Mouse (Mus musculus) limb, embryonic 14.5 days (tissue): ENCODE measurements around the gene Gfy. TPM values are rescaled to one million over a fixed set of nuclear protein-coding genes. Genes with fewer than 3 reads are reported as not detected.

ENCODE experiments used
- ATAC-seq: fragments of 200-750 bp; cut with Nextera tagmentation; 2 replicates; pipeline ENCODE4 v1.8.0; 2017; ENCODE audit warnings: low read depth, moderate number of reproducible peaks, moderate TSS enrichment; ENCODE audit not compliant: low FRiP score
- DNase-seq: peaks from one replicate; pipeline ENCODE4 v3.0.0-alpha.2; 2015; ENCODE audit warnings: low spot score
- H3K27ac ChIP-seq: fragments of 300-500 bp; sonication (generic); replicated peaks from 2 replicates; pipeline ENCODE4 v1.5.1; 2014; ENCODE audit warnings: low read depth, mild to moderate bottlenecking, low read length, moderate library complexity, mixed read lengths
- H3K27me3 ChIP-seq: fragments of 300-500 bp; sonication (generic); 2 replicates; pipeline ENCODE4 v1.6.1; 2014; ENCODE audit warnings: low read length, mixed read lengths; ENCODE audit not compliant: control insufficient read depth, insufficient read depth
- H3K36me3 ChIP-seq: fragments of 300-500 bp; sonication (generic); 2 replicates; pipeline ENCODE4 v1.6.1; 2014; ENCODE audit warnings: mild to moderate bottlenecking, low read length, moderate library complexity, mixed read lengths; ENCODE audit not compliant: control insufficient read depth, insufficient read depth
- H3K4me1 ChIP-seq: fragments of 300-500 bp; sonication (generic); 2 replicates; pipeline ENCODE4 v1.6.1; 2014; ENCODE audit warnings: antibody characterized with exemption, low read length, mixed read lengths; ENCODE audit not compliant: control insufficient read depth, insufficient read depth
- H3K4me2 ChIP-seq: fragments of 300-500 bp; sonication (generic); replicated peaks from 2 replicates; pipeline ENCODE4 v1.6.1; 2014; ENCODE audit warnings: low read depth, mild to moderate bottlenecking, low read length, moderate library complexity; ENCODE audit not compliant: severe bottlenecking
- H3K4me3 ChIP-seq: fragments of 300-500 bp; sonication (generic); replicated peaks from 2 replicates; pipeline ENCODE4 v1.5.1; 2014; ENCODE audit warnings: low read length
- H3K9ac ChIP-seq: fragments of 300-500 bp; sonication (generic); 2 replicates; pipeline ENCODE4 v1.6.1; 2014; ENCODE audit warnings: mild to moderate bottlenecking, low read depth, low read length, moderate library complexity; ENCODE audit not compliant: severe bottlenecking
- H3K9me3 ChIP-seq: fragments of 300-500 bp; sonication (generic); 2 replicates; pipeline ENCODE4 v1.6.1; 2016; ENCODE audit warnings: low read length; ENCODE audit not compliant: control insufficient read depth
- POLR2A ChIP-seq: fragments of 200-500 bp; IDR thresholded peaks from 2 replicates; pipeline ENCODE4 v1.8.0; 2012; ENCODE audit warnings: inconsistent platforms, mild to moderate bottlenecking, moderate library complexity, borderline replicate concordance; ENCODE audit not compliant: insufficient read depth, insufficient read length; ENCODE audit errors: extremely low read depth
- WGBS: fragments of 180-500 bp; shearing (Covaris S2); extraction: QIAGEN DNeasy Blood & Tissue Kit; methylation state at CpG from one replicate; pipeline ENCODE4 v1.1.7; 2014; 5-methylcytosine and 5-hydroxymethylcytosine counted together
- polyA plus RNA-seq, 2 experiments: library from polyadenylated mRNA; depleted of rRNA in 1 of 2; stranded (reverse) in 1 of 2; unstranded in 1 of 2; fragments of >200 nt; fragmentation: Nextera tagmentation in 1 of 2; extraction: Ambion mirVana in 1 of 2; gene quantifications; 2 replicates each; pipeline versions ENCODE4 v1.2.1 to v1.2.3; 2012 to 2014

Gfy gene
- polyA plus RNA-seq, 2 experiments = 0.09 TPM; not detected in 1

- H3K4me3 ChIP-seq = no peak within 1 kb of the TSS
These were observed 1.6 kb upstream of the Gfy start, which contains the start of gene Pth2 for GRCm38 (mm10) chr7:45180896-45181477. TSS of gene Pth2 (plus strand) at chr7:45180995.

GRCm38 (mm10) chr7:45178550-45178949, 819 bp downstream of the Gfy start:
- no peaks in the 10 kb centered on the region for H3K9me3 ChIP-seq
- no peak overlapping the region for H3K27ac ChIP-seq
- ATAC-seq = no peak
- H3K4me1 ChIP-seq = no peaks in the 10 kb centered on the region
- H3K36me3 ChIP-seq = no peaks in the 10 kb centered on the region
- TF ChIP-seq POLR2A = no peak
- DNase-seq = no peak
- H3K9ac ChIP-seq = no peak overlapping the region
- peaks cover 96% of the 10 kb centered on the region for H3K27me3 ChIP-seq
- 23% methylated on average over 7 of the region's 7 CpGs for WGBS
- H3K4me2 ChIP-seq = no peak overlapping the region
- no peak overlapping the region for H3K4me3 ChIP-seq

More at GRCm38 (mm10) chr7:45180896-45181477, 1.6 kb upstream of the Gfy start, which contains the start of gene Pth2:
- 10% methylated on average over 18 of the region's 20 CpGs for WGBS
- ATAC-seq (no peak), DNase-seq (no peak)
- Histone ChIP-seq H3K36me3 (no peaks in the 10 kb centered on the region), H3K4me2 (0 out of 2 replicates have a peak within 1 kb of the TSS, but pooled peaks have one; percentile 3), H3K9me3 (no peaks in the 10 kb centered on the region), H3K27ac (no peak within 1 kb of the TSS), H3K9ac (no peak within 1 kb of the TSS), H3K4me1 (no peaks in the 10 kb centered on the region), H3K27me3 (peaks cover 80% of the 10 kb centered on the region)
- TF ChIP-seq POLR2A = no peak

GRCm38 (mm10) chr7:45176356-45176755, 3.0 kb downstream of the Gfy start:
- ATAC-seq = no peak
- Histone ChIP-seq H3K27ac (no peak overlapping the region), H3K9ac (0 out of 2 replicates have a peak overlapping the region, but pooled peaks have one; percentile 7), H3K27me3 (peaks cover 74% of the 10 kb centered on the region), H3K4me2 (peak overlapping the region; percentile 35), H3K4me1 (no peaks in the 10 kb centered on the region), H3K9me3 (no peaks in the 10 kb centered on the region), H3K4me3 (peak overlapping the region; percentile 22), H3K36me3 (no peaks in the 10 kb centered on the region)
- no peak for TF ChIP-seq POLR2A
- 4% methylated on average over 28 of the region's 31 CpGs for WGBS
- DNase-seq = no peak

GRCm38 (mm10) chr7:45175929-45176328, 3.4 kb downstream of the Gfy start:
- 1% methylated on average over 22 of the region's 23 CpGs for WGBS
- Histone ChIP-seq H3K4me2 (peak overlapping the region; percentile 35), H3K4me3 (peak overlapping the region; percentile 22), H3K9ac (peak overlapping the region; percentile 7; the same call in 1 of the 2 replicates), H3K36me3 (no peaks in the 10 kb centered on the region), H3K4me1 (no peaks in the 10 kb centered on the region), H3K27me3 (peaks cover 70% of the 10 kb centered on the region), H3K9me3 (no peaks in the 10 kb centered on the region), H3K27ac (no peak overlapping the region)
- ATAC-seq (no peak), DNase-seq (no peak)
- no peak for TF ChIP-seq POLR2A

GRCm38 (mm10) chr7:45175398-45175797, 4.0 kb downstream of the Gfy start:
- no peak overlapping the region for H3K27ac ChIP-seq
- H3K4me1 ChIP-seq = no peaks in the 10 kb centered on the region
- TF ChIP-seq POLR2A = no peak
- no peaks in the 10 kb centered on the region for H3K36me3 ChIP-seq
- H3K9me3 ChIP-seq = peaks cover 3% of the 10 kb centered on the region; the same call in 1 of the 2 replicates
- H3K27me3 ChIP-seq = peaks cover 65% of the 10 kb centered on the region
- H3K9ac ChIP-seq = no peak overlapping the region
- no peak overlapping the region for H3K4me3 ChIP-seq
- ATAC-seq (no peak), DNase-seq (no peak)
- H3K4me2 ChIP-seq = no peak overlapping the region
- WGBS = 4% methylated on average over 13 of the region's 13 CpGs
